Mouse (Mus musculus) common myeloid progenitor, adult 5-6 weeks (primary cell): ENCODE results near the gene Wfdc9. TPM values are rescaled to one million over a fixed set of nuclear protein-coding genes. Genes with fewer than 3 reads are reported as not detected.

Source experiments
- ATAC-seq: replicated peaks from 2 replicates; pipeline ENCODE4 v1.8.0; 2016; ENCODE audit warnings: low read depth, mild to moderate bottlenecking, moderate TSS enrichment, inconsistent platforms; ENCODE audit not compliant: poor library complexity, severe bottlenecking
- total RNA-seq: library from RNA; stranded (forward); fragments of 200-1000, 187-1606 nt; gene quantifications from 2 replicates; pipeline ENCODE4 v1.2.3, GENCODE M21; 2017

Gene Wfdc9
- not detected in 2 replicates for total RNA-seq

- no peak for ATAC-seq
Measured at GRCm38 (mm10) chr2:164656483-164656882, at the start of gene Wfdc9. Wfdc9 (minus strand) TSS chr2:164656583.

- no peak for ATAC-seq
Measured at GRCm38 (mm10) chr2:164705991-164706390, 49.6 kb upstream of the Wfdc9 start.

- ATAC-seq, result no peak
Measured at GRCm38 (mm10) chr2:164705328-164705727, 48.9 kb upstream of the Wfdc9 start.

- no peak for ATAC-seq
Measured at GRCm38 (mm10) chr2:164704235-164704634, 47.9 kb upstream of the Wfdc9 start.

GRCm38 (mm10) chr2:164701761-164702160, 45.4 kb upstream of the Wfdc9 start:
- no peak for ATAC-seq

- ATAC-seq, result no peak
Measured at GRCm38 (mm10) chr2:164700959-164701358, 44.6 kb upstream of the Wfdc9 start.

GRCm38 (mm10) chr2:164698201-164698600, 41.8 kb upstream of the Wfdc9 start, which contains the start of gene Spint4:
Spint4 (plus strand) TSS chr2:164698501.
- no peak for ATAC-seq

- ATAC-seq, result no peak
Measured at GRCm38 (mm10) chr2:164684807-164685206, 28.4 kb upstream of the Wfdc9 start, which contains the start of gene Wfdc13. Wfdc13 (plus strand) TSS chr2:164685107.

- ATAC-seq, result peak; percentile 41; the same call in 1 of the 2 replicates
Measured at GRCm38 (mm10) chr2:164679906-164680305, 23.5 kb upstream of the Wfdc9 start.

- ATAC-seq, result peak; percentile 89
Measured at GRCm38 (mm10) chr2:164678848-164679625, 22.7 kb upstream of the Wfdc9 start.

GRCm38 (mm10) chr2:164676916-164677685, 20.7 kb upstream of the Wfdc9 start:
- ATAC-seq, result no peak

- no peak for ATAC-seq
Measured at GRCm38 (mm10) chr2:164676103-164676502, 19.7 kb upstream of the Wfdc9 start.

GRCm38 (mm10) chr2:164673987-164674386, 17.6 kb upstream of the Wfdc9 start, which contains the start of gene Wfdc11:
Wfdc11 (minus strand) TSS chr2:164674087.
- ATAC-seq, result no peak

- ATAC-seq, result no peak
Measured at GRCm38 (mm10) chr2:164670938-164671337, 14.6 kb upstream of the Wfdc9 start.

GRCm38 (mm10) chr2:164670261-164670660, 13.9 kb upstream of the Wfdc9 start:
- ATAC-seq, result no peak

GRCm38 (mm10) chr2:164664851-164665250, 8.5 kb upstream of the Wfdc9 start:
- ATAC-seq, result no peak

GRCm38 (mm10) chr2:164655858-164656257, 525 bp downstream of the Wfdc9 start, which contains the start of gene Wfdc10:
Wfdc10 (plus strand) TSS chr2:164656046.
- peak; percentile 98 for ATAC-seq

- ATAC-seq, result no peak
Measured at GRCm38 (mm10) chr2:164641881-164642673, 14.3 kb downstream of the Wfdc9 start.

GRCm38 (mm10) chr2:164641129-164641528, 15.3 kb downstream of the Wfdc9 start:
- ATAC-seq, result peak; percentile 99

- ATAC-seq, result no peak
Measured at GRCm38 (mm10) chr2:164638696-164639095, 17.7 kb downstream of the Wfdc9 start, which contains the start of gene Wfdc16. Wfdc16 (minus strand) TSS chr2:164638796.
